Mouse (Mus musculus) neural tube, embryonic 15.5 days (tissue): ENCODE measurements at regions not wholly inside any gene's neighbourhood (a gene's known extent, or its start where the extent isn't known, plus 50 kb on each side); places are given as distances from the start of the nearest gene placed in this dataset.
"Not testable (repeated sequence)": the region's sequence is repeated elsewhere in the genome, so short reads cannot be mapped to it uniquely, and the experiment has no call there.

Experiments
- ATAC-seq: fragments of 200-750 bp; cut with Nextera tagmentation; 2 replicates; pipeline ENCODE4 v1.8.0; 2017; ENCODE audit warnings: mild to moderate bottlenecking, moderate TSS enrichment, moderate library complexity; ENCODE audit not compliant: low FRiP score
- H3K27ac ChIP-seq: fragments of 300-500 bp; sonication (generic); replicated peaks from 2 replicates; pipeline ENCODE4 v1.5.1; 2015; ENCODE audit warnings: mild to moderate bottlenecking, inconsistent platforms
- H3K27me3 ChIP-seq: fragments of 300-500 bp; sonication (generic); replicated peaks from 2 replicates; pipeline ENCODE4 v1.6.1; 2015; ENCODE audit warnings: inconsistent platforms
- H3K36me3 ChIP-seq: fragments of 300-500 bp; sonication (generic); 2 replicates; pipeline ENCODE4 v1.6.1; 2015; ENCODE audit warnings: inconsistent platforms
- H3K4me1 ChIP-seq: fragments of 300-500 bp; sonication (generic); 2 replicates; pipeline ENCODE4 v1.6.1; 2015; ENCODE audit warnings: inconsistent platforms
- H3K4me2 ChIP-seq: fragments of 300-500 bp; sonication (generic); 2 replicates; pipeline ENCODE4 v1.6.1; 2015; ENCODE audit warnings: inconsistent platforms, mild to moderate bottlenecking, moderate library complexity
- H3K4me3 ChIP-seq: fragments of 300-500 bp; sonication (generic); replicated peaks from 2 replicates; pipeline ENCODE4 v1.5.1; 2015; ENCODE audit warnings: mild to moderate bottlenecking, inconsistent platforms
- H3K9ac ChIP-seq: fragments of 300-500 bp; sonication (generic); replicated peaks from 2 replicates; pipeline ENCODE4 v1.6.1; 2015; ENCODE audit warnings: mild to moderate bottlenecking, inconsistent platforms
- H3K9me3 ChIP-seq: fragments of 300-500 bp; sonication (generic); replicated peaks from 2 replicates; pipeline ENCODE4 v1.6.1; 2016; ENCODE audit warnings: inconsistent platforms
- WGBS: fragments of 180-500 bp; shearing (Covaris S2); methylation state at CpG from one replicate; pipeline ENCODE4 v1.1.7; 2015; ENCODE audit warnings: mixed read lengths; 5-methylcytosine and 5-hydroxymethylcytosine counted together

- Histone ChIP-seq H3K27ac (no peak overlapping the region), H3K36me3 (no peaks in the 10 kb centered on the region), H3K9me3 (no peaks in the 10 kb centered on the region), H3K9ac (no peak overlapping the region), H3K4me1 (peaks cover 15% of the 10 kb centered on the region), H3K4me2 (no peak overlapping the region), H3K27me3 (0 out of 2 replicates have a peak, but pooled peaks cover 3% of the 10 kb centered on the region), H3K4me3 (no peak overlapping the region)
- ATAC-seq = no peak
- 42% methylated on average over 9 of the region's 9 CpGs for WGBS
Measured at GRCm38 (mm10) chr11:63246052-63246661, 117.4 kb downstream of the Pmp22 start.

- Histone ChIP-seq H3K36me3 (no peaks in the 10 kb centered on the region), H3K4me1 (peaks cover 25% of the 10 kb centered on the region), H3K27me3 (no peaks in the 10 kb centered on the region), H3K9me3 (no peaks in the 10 kb centered on the region), H3K4me2 (no peak overlapping the region), H3K4me3 (no peak overlapping the region), H3K27ac (no peak overlapping the region; the same call in 1 of the 2 replicates), H3K9ac (no peak overlapping the region)
- 64% methylated on average over 8 of the region's 8 CpGs for WGBS
- ATAC-seq = no peak
Measured at GRCm38 (mm10) chr11:63252012-63252856, 123.5 kb downstream of the Pmp22 start.

GRCm38 (mm10) chr11:63252968-63253602 lies 124.3 kb downstream of the Pmp22 start:
- Histone ChIP-seq H3K27ac (no peak overlapping the region; the same call in 1 of the 2 replicates), H3K4me3 (no peak overlapping the region), H3K9ac (no peak overlapping the region), H3K9me3 (no peaks in the 10 kb centered on the region), H3K36me3 (no peaks in the 10 kb centered on the region), H3K4me2 (no peak overlapping the region), H3K27me3 (no peaks in the 10 kb centered on the region), H3K4me1 (peaks cover 25% of the 10 kb centered on the region)
- 14% methylated on average over 5 of the region's 5 CpGs for WGBS
- ATAC-seq = no peak

- Histone ChIP-seq H3K9ac (no peak overlapping the region), H3K27me3 (no peaks in the 10 kb centered on the region), H3K4me3 (no peak overlapping the region), H3K36me3 (no peaks in the 10 kb centered on the region), H3K27ac (no peak overlapping the region), H3K4me1 (peaks cover 10% of the 10 kb centered on the region), H3K4me2 (peak overlapping the region; percentile 8; the same call in 1 of the 2 replicates), H3K9me3 (no peaks in the 10 kb centered on the region)
- 46% methylated on average over 9 of the region's 9 CpGs for WGBS
- ATAC-seq = no peak
Measured at GRCm38 (mm10) chr11:63264432-63265061, 135.8 kb downstream of the Pmp22 start.

GRCm38 (mm10) chr11:63266290-63266689 lies 137.5 kb downstream of the Pmp22 start:
- H3K9me3 ChIP-seq, H3K4me3 ChIP-seq, H3K4me2 ChIP-seq, ATAC-seq, H3K36me3 ChIP-seq, H3K27ac ChIP-seq, H3K9ac ChIP-seq, H3K27me3 ChIP-seq: not testable (repeated sequence)
- peaks cover 15% of the 10 kb centered on the region for H3K4me1 ChIP-seq
- WGBS = 91% methylated on average over 2 of the region's 2 CpGs

GRCm38 (mm10) chr11:63276641-63277040 lies 147.9 kb downstream of the Pmp22 start:
- Histone ChIP-seq H3K4me1 (no peaks in the 10 kb centered on the region), H3K27ac (no peak overlapping the region), H3K4me3 (no peak overlapping the region), H3K4me2 (no peak overlapping the region), H3K27me3 (no peaks in the 10 kb centered on the region), H3K9ac (no peak overlapping the region), H3K9me3 (no peaks in the 10 kb centered on the region), H3K36me3 (no peaks in the 10 kb centered on the region)
- WGBS = 92% methylated on average over 5 of the region's 5 CpGs
- no peak for ATAC-seq

GRCm38 (mm10) chr11:63281839-63282238 lies 153.1 kb downstream of the Pmp22 start:
- 95% methylated on average over 5 of the region's 5 CpGs for WGBS
- no peak overlapping the region for H3K27ac ChIP-seq
- H3K4me2 ChIP-seq = no peak overlapping the region
- no peak overlapping the region for H3K9ac ChIP-seq
- no peaks in the 10 kb centered on the region for H3K4me1 ChIP-seq
- no peaks in the 10 kb centered on the region for H3K36me3 ChIP-seq
- ATAC-seq = no peak
- no peaks in the 10 kb centered on the region for H3K27me3 ChIP-seq
- H3K4me3 ChIP-seq = no peak overlapping the region
- no peaks in the 10 kb centered on the region for H3K9me3 ChIP-seq

- Histone ChIP-seq H3K4me1 (peaks cover 1% of the 10 kb centered on the region; the same call in 1 of the 2 replicates), H3K9me3 (no peaks in the 10 kb centered on the region), H3K9ac (no peak overlapping the region), H3K4me2 (no peak overlapping the region), H3K4me3 (no peak overlapping the region), H3K27me3 (no peaks in the 10 kb centered on the region), H3K36me3 (no peaks in the 10 kb centered on the region), H3K27ac (no peak overlapping the region)
- ATAC-seq = no peak
- WGBS = 91% methylated on average over 10 of the region's 10 CpGs
Measured at GRCm38 (mm10) chr11:63282541-63282940, 153.8 kb downstream of the Pmp22 start.

- Histone ChIP-seq H3K27ac (no peak overlapping the region), H3K36me3 (no peaks in the 10 kb centered on the region), H3K4me2 (no peak overlapping the region), H3K9ac (no peak overlapping the region), H3K4me3 (no peak overlapping the region), H3K4me1 (peaks cover 9% of the 10 kb centered on the region), H3K27me3 (no peaks in the 10 kb centered on the region), H3K9me3 (no peaks in the 10 kb centered on the region)
- 79% methylated on average over 2 of the region's 2 CpGs for WGBS
- ATAC-seq = no peak
Measured at GRCm38 (mm10) chr11:63286026-63286425, 157.2 kb downstream of the Pmp22 start.

GRCm38 (mm10) chr11:63287766-63288165 lies 159.0 kb downstream of the Pmp22 start:
- Histone ChIP-seq H3K4me2 (no peak overlapping the region), H3K9me3 (no peaks in the 10 kb centered on the region), H3K27me3 (no peaks in the 10 kb centered on the region), H3K4me1 (peaks cover 9% of the 10 kb centered on the region), H3K27ac (no peak overlapping the region), H3K36me3 (no peaks in the 10 kb centered on the region), H3K9ac (no peak overlapping the region), H3K4me3 (no peak overlapping the region)
- WGBS = 55% methylated on average over 2 of the region's 2 CpGs
- no peak for ATAC-seq

- WGBS = 49% methylated on average over 13 of the region's 13 CpGs
Measured at GRCm38 (mm10) chr11:63290618-63291017, 161.8 kb downstream of the Pmp22 start.

More at GRCm38 (mm10) chr11:63290618-63291017, 161.8 kb downstream of the Pmp22 start:
- no peak overlapping the region for H3K4me2 ChIP-seq
- no peak for ATAC-seq
- H3K4me3 ChIP-seq = no peak overlapping the region
- H3K9ac ChIP-seq = no peak overlapping the region
- H3K4me1 ChIP-seq = peaks cover 9% of the 10 kb centered on the region
- H3K27me3 ChIP-seq = no peaks in the 10 kb centered on the region
- no peaks in the 10 kb centered on the region for H3K9me3 ChIP-seq
- H3K27ac ChIP-seq = no peak overlapping the region
- no peaks in the 10 kb centered on the region for H3K36me3 ChIP-seq
